Mouse (Mus musculus): ENCODE data around the gene Afmid. TPM values are rescaled to one million over a fixed set of nuclear protein-coding genes. Genes with fewer than 3 reads are reported as not detected.

Gene Afmid
- polyA plus RNA-seq, 1 experiment: 11.1 TPM

DNA sequence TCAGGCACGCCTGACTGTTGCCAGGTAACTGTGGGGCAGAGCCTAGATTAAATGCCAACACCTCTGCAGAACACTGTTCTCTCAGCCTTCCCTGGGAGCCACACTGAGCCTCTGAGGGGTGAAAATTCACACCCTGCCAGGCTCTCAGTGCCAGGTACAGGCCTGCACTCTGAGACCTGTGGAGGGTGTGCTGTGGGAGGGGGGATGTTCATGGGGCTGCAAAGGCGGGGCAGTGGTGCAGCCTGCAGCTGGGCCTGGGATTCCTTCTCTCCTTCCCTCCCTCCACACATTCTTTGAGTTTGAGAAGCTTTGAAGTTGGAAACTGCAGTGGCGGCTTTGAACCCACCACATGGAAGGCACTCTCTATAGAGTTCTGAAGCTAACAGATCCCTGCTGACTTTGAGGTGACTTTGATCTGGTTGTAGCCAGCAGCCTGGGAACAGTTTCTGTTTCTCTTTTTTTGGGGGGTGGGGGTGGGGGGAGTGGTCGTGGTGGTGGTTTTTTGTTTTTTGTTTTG is 31.6 kb upstream of the Afmid start:
- 69% methylated on average over 4 of the region's 4 CpGs for WGBS
- H3K27ac ChIP-seq (ENCODE audit: insufficient read depth, low read depth, low read length): no peak overlapping the region

DNA sequence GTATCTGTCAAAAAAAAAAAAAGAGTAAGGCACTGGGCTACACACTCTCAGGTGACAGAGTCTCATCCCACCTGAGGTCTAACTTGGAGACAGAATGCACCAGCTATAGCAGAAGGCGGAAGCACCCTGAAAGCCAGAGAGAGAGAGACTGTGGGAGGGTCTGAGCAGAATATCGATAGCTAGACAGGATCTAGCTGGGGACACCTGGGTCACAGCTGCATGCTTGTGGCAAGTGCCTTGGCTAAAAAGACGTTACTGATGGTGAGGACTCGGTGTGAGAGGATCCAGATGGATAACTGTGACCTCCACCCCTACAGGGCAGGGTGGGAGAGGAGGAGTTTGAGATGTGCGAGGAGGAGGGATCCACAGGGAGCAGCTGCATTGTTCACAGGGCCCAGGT is 28.8 kb upstream of the Afmid start:
- H3K4me1 ChIP-seq (ENCODE audit: control insufficient read depth, insufficient read depth, insufficient read length, low read length): peaks cover 5% of the 10 kb centered on the region
- WGBS: 67% methylated on average over 5 of the region's 5 CpGs
- no peak overlapping the region for H3K4me3 ChIP-seq (ENCODE audit: low read depth, low read length)
- H3K27ac ChIP-seq (ENCODE audit: insufficient read depth, low read depth, low read length): no peak overlapping the region
- no peaks in the 10 kb centered on the region for H3K27me3 ChIP-seq (ENCODE audit: control insufficient read depth, insufficient read depth, low read length)
- H3K36me3 ChIP-seq (ENCODE audit: control insufficient read depth, insufficient read depth, low read length): no peaks in the 10 kb centered on the region
- TF ChIP-seq POLR2A (IDR thresholded peaks at IDR 0.05; ENCODE audit: low read depth, low read length): no peak
- no peak for TF ChIP-seq CTCF (IDR thresholded peaks at IDR 0.05; ENCODE audit: extremely low read depth, insufficient read length, insufficient replicate concordance, low read depth, low read length)

More for the DNA sequence above, 31.6 kb upstream of the Afmid start:
- TF ChIP-seq CTCF (IDR thresholded peaks at IDR 0.05; ENCODE audit: extremely low read depth, insufficient read length, insufficient replicate concordance, low read depth, low read length) (no peak), POLR2A (IDR thresholded peaks at IDR 0.05; ENCODE audit: low read depth, low read length) (no peak)
- no peaks in the 10 kb centered on the region for H3K27me3 ChIP-seq (ENCODE audit: control insufficient read depth, insufficient read depth, low read length)
- H3K4me3 ChIP-seq (ENCODE audit: low read depth, low read length): no peak overlapping the region
- peaks cover 13% of the 10 kb centered on the region for H3K4me1 ChIP-seq (ENCODE audit: control insufficient read depth, insufficient read depth, insufficient read length, low read length)
- H3K36me3 ChIP-seq (ENCODE audit: control insufficient read depth, insufficient read depth, low read length): no peaks in the 10 kb centered on the region

DNA sequence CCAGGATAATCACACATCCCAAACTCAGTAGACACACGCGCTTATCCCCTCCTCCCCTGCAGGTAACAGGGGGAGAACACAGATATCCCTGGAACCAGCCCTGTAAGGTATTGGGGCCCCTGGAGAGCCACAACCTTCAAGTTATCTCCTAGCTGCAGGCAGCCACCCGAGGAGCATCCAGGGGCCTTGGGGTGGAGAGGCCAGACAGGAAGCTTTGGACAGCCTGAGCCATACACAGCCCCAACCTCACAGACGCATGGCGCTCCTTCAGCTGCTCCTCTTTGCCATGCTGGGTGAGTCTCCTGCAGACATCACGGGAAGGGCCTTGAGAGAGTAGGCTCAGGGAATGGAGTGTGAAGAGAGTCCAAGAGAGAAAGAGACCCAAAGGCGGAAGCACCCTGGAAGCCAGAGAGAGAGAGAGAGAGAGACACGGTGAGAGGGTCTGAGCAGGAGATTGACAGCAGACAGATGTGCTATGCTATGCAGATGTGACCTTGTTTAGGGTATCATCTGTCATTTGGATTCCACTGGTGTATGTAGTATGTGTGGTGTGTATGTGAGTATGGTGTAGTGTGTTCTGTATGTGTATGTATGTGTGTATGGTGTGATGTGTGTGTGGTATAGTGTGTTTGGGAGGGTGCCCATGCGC is 28.1 kb upstream of the Afmid start, which contains the start of gene 6030468B19Rik:
6030468B19Rik (plus strand) TSS at position 150 of the 649 bp plus-strand sequence.
- 76% methylated on average over 9 of the region's 9 CpGs for WGBS
- H3K27me3 ChIP-seq (ENCODE audit: control insufficient read depth, insufficient read depth, low read length): no peaks in the 10 kb centered on the region
- no peak within 1 kb of the TSS for H3K4me3 ChIP-seq (ENCODE audit: low read depth, low read length)
- no peak for TF ChIP-seq POLR2A (IDR thresholded peaks at IDR 0.05; ENCODE audit: low read depth, low read length)
- no peak for TF ChIP-seq CTCF (IDR thresholded peaks at IDR 0.05; ENCODE audit: extremely low read depth, insufficient read length, insufficient replicate concordance, low read depth, low read length)
- H3K4me1 ChIP-seq (ENCODE audit: control insufficient read depth, insufficient read depth, insufficient read length, low read length): peaks cover under 1% of the 10 kb centered on the region
- H3K27ac ChIP-seq (ENCODE audit: insufficient read depth, low read depth, low read length): no peak within 1 kb of the TSS
- H3K36me3 ChIP-seq (ENCODE audit: control insufficient read depth, insufficient read depth, low read length): no peaks in the 10 kb centered on the region

DNA sequence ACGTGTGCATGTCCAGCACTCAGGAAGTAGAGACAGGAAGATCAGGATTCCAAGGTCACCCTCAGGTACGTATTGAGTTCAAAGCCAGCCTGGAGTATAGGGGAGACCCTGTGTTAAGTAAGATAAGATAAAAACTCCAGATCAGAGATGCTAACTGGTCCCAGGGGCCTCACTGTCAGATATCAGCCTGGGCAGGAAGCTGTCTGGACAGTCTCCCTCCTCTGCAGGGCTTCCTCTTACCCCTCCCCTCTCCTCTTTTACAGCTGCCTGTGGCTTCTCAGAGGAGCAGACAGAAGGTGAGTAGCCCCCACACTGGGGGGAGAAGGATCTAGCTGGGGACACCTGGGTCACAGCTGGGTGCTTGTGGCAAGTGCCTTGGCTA is 27.6 kb upstream of the Afmid start:
- H3K36me3 ChIP-seq (ENCODE audit: control insufficient read depth, insufficient read depth, low read length): no peaks in the 10 kb centered on the region
- H3K4me3 ChIP-seq (ENCODE audit: low read depth, low read length): no peak overlapping the region
- no peak for TF ChIP-seq POLR2A (IDR thresholded peaks at IDR 0.05; ENCODE audit: low read depth, low read length)
- TF ChIP-seq CTCF (IDR thresholded peaks at IDR 0.05; ENCODE audit: extremely low read depth, insufficient read length, insufficient replicate concordance, low read depth, low read length): no peak
- no peak overlapping the region for H3K27ac ChIP-seq (ENCODE audit: insufficient read depth, low read depth, low read length)
- peaks cover 3% of the 10 kb centered on the region; the same call in 1 of the 2 replicates for H3K4me1 ChIP-seq (ENCODE audit: control insufficient read depth, insufficient read depth, insufficient read length, low read length)
- H3K27me3 ChIP-seq (ENCODE audit: control insufficient read depth, insufficient read depth, low read length): no peaks in the 10 kb centered on the region
- WGBS: 56% methylated on average over 2 of the region's 2 CpGs

DNA sequence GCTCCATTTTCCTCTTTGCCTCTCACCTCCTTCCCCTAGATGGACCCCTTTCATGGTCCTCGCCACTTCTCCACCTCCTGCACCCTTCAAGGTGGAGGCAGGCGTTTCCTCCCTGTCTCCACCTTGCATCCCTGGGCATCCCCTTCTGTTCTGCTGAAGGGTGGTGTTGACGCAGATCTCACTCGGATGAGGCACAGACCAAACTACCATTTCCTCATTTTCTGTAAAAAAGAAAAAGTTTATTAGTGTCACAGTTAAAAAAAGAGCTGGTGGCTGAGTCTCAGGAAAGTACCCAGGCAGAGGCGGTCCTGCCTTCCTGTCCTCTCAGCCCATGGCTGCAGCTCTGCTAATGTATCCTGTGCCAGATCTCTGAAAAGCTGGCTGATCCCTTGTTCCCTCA is 26.6 kb upstream of the Afmid start:
- Histone ChIP-seq H3K36me3 (ENCODE audit: control insufficient read depth, insufficient read depth, low read length) (no peaks in the 10 kb centered on the region), H3K27me3 (ENCODE audit: control insufficient read depth, insufficient read depth, low read length) (no peaks in the 10 kb centered on the region), H3K27ac (ENCODE audit: insufficient read depth, low read depth, low read length) (peak overlapping the region; percentile 29; the same call in 1 of the 2 replicates), H3K4me3 (ENCODE audit: low read depth, low read length) (no peak overlapping the region), H3K4me1 (ENCODE audit: control insufficient read depth, insufficient read depth, insufficient read length, low read length) (peaks cover 4% of the 10 kb centered on the region; the same call in 1 of the 2 replicates)
- TF ChIP-seq POLR2A (IDR thresholded peaks at IDR 0.05; ENCODE audit: low read depth, low read length) (no peak), CTCF (IDR thresholded peaks at IDR 0.05; ENCODE audit: extremely low read depth, insufficient read length, insufficient replicate concordance, low read depth, low read length) (no peak)
- whole genome bisulfite sequencing: 73% methylated on average over 5 of the region's 5 CpGs

DNA sequence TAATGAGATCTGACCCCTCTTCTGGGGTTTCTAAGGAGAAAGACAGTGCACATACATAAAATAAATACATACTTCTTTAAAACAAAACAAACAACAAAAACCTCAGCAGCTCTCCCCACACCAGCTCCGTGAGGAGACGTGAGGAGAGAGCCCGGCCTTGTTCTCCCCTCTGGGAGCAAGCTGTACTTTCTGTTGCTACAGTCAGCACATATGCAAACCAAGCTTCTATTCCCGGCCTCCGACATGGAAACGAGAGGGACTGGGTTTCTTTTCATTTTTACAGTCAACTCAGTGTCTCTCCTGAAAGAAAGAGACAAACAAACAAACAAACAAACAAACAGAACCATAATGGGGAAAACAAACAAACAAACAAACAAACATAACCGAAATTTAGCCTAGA is 25.7 kb upstream of the Afmid start:
- H3K27ac ChIP-seq (ENCODE audit: insufficient read depth, low read depth, low read length): no peak overlapping the region
- WGBS: 87% methylated on average over 7 of the region's 7 CpGs
- TF ChIP-seq CTCF (IDR thresholded peaks at IDR 0.05; ENCODE audit: extremely low read depth, insufficient read length, insufficient replicate concordance, low read depth, low read length) (no peak), POLR2A (IDR thresholded peaks at IDR 0.05; ENCODE audit: low read depth, low read length) (no peak)
- peaks cover 4% of the 10 kb centered on the region; the same call in 1 of the 2 replicates for H3K4me1 ChIP-seq (ENCODE audit: control insufficient read depth, insufficient read depth, insufficient read length, low read length)
- H3K4me3 ChIP-seq (ENCODE audit: low read depth, low read length): no peak overlapping the region
- no peaks in the 10 kb centered on the region for H3K27me3 ChIP-seq (ENCODE audit: control insufficient read depth, insufficient read depth, low read length)
- no peaks in the 10 kb centered on the region for H3K36me3 ChIP-seq (ENCODE audit: control insufficient read depth, insufficient read depth, low read length)

DNA sequence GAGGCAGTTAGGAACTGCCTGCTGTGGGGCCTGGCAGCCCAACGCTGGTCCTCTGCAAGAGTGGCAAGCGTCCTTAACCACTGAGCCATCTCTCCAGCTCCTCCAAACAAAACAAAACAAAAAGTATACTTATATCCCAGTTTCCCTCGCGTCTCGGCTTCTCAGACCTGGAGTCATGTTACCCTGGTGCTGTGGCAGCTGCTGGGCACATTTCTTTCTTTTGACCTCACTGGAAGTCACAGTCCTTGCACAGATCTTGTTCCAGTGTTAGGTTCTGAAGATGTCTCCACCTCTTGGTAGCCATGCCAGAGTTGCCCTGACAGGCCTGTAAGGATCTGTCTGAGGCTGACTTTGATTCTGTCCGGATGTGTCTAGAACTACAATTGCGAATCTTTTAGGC is 24.1 kb upstream of the Afmid start:
- WGBS: 88% methylated on average over 7 of the region's 7 CpGs
- H3K27me3 ChIP-seq (ENCODE audit: control insufficient read depth, insufficient read depth, low read length): no peaks in the 10 kb centered on the region
- H3K4me1 ChIP-seq (ENCODE audit: control insufficient read depth, insufficient read depth, insufficient read length, low read length): peaks cover 4% of the 10 kb centered on the region; the same call in 1 of the 2 replicates
- no peak overlapping the region for H3K4me3 ChIP-seq (ENCODE audit: low read depth, low read length)
- no peak overlapping the region for H3K27ac ChIP-seq (ENCODE audit: insufficient read depth, low read depth, low read length)
- H3K36me3 ChIP-seq (ENCODE audit: control insufficient read depth, insufficient read depth, low read length): no peaks in the 10 kb centered on the region
- TF ChIP-seq POLR2A (IDR thresholded peaks at IDR 0.05; ENCODE audit: low read depth, low read length) (no peak), CTCF (IDR thresholded peaks at IDR 0.05; ENCODE audit: extremely low read depth, insufficient read length, insufficient replicate concordance, low read depth, low read length) (no peak)
